Mouse (Mus musculus) myocyte (in vitro differentiated cells): ENCODE measurements around the gene 6030408B16Rik.

Experiments
- MYOD1 ChIP-seq, 3 experiments: IDR thresholded peaks; one replicate each; pipeline ENCODE4 v1.6.1; 2011; ENCODE audit warnings: control low read depth in 2 of 3, low read depth in 2 of 3, mild to moderate bottlenecking in 2 of 3, moderate library complexity in 1 of 3; ENCODE audit not compliant: insufficient read length in 2 of 3, control insufficient read depth in 1 of 3
- USF1 ChIP-seq: IDR thresholded peaks from one replicate; pipeline ENCODE4 v1.6.1; 2011; ENCODE audit warnings: low read depth, mild to moderate bottlenecking, control low read depth, moderate library complexity

DNA sequence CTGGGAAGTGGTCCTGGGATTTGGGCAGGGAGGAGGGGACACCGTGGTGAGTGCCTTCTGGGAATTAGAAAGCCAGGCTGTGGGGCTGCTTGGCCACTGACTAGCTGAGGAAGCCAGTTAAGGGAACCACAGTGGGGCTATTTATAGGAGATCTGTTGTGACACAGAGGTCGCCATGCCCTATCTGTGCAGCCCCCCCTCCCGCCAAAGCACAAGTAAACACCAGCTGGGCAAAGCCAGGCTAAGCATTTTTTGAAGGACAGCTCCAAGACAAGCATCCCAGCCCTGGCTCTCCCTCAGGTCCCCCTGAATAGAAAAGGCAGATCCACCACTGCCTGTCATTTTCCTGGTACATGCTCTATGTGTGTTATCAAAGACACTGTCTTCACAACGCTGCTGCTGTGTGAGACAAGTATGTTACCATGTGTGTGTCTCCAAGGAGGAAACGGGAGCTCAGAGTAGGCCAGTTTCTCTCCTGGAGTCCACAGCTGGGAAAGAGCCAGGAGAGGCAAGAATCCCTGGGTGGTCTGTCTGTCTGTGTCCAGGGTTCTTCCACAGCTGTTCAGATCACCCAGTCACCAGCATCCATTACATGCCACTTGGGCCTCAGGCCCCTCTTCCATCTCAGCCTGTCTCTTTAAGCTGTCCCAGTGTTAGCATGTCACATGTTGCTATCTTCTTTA, 44.8 kb upstream of the 6030408B16Rik start:
- TF ChIP-seq MYOD1 (IDR thresholded peaks at IDR 0.05; ENCODE audit: control insufficient read depth in 1 of 3, insufficient read length in 2 of 3, low read depth in 2 of 3): peak; percentile 13 to 63 (median 59)
- TF ChIP-seq USF1: no peak
